Mouse (Mus musculus): ENCODE results near the gene Stum. TPM values are rescaled to one million over a fixed set of nuclear protein-coding genes. Genes with fewer than 3 reads are reported as not detected.

The Stum gene
- polyA plus RNA-seq, 1 experiment: not detected

GRCm38 (mm10) chr1:180384486-180384885, 98.8 kb downstream of the Stum start:
- TF ChIP-seq CTCF (IDR thresholded peaks at IDR 0.05; ENCODE audit: low read depth, low read length) (no peak), POLR2A (IDR thresholded peaks at IDR 0.05; ENCODE audit: borderline replicate concordance, low read depth, low read length) (no peak)
- Histone ChIP-seq H3K4me3 (ENCODE audit: insufficient read depth, low read length) (no peak overlapping the region), H3K27ac (ENCODE audit: insufficient read depth, low read depth, low read length) (no peak overlapping the region), H3K4me1 (ENCODE audit: control insufficient read depth, insufficient read depth, low read length) (peaks cover 38% of the 10 kb centered on the region)

GRCm38 (mm10) chr1:180383884-180384283, 99.4 kb downstream of the Stum start:
- no peak overlapping the region for H3K27ac ChIP-seq (ENCODE audit: insufficient read depth, low read depth, low read length)
- no peak for TF ChIP-seq POLR2A (IDR thresholded peaks at IDR 0.05; ENCODE audit: borderline replicate concordance, low read depth, low read length)
- TF ChIP-seq CTCF (IDR thresholded peaks at IDR 0.05; ENCODE audit: low read depth, low read length): no peak
- H3K4me3 ChIP-seq (ENCODE audit: insufficient read depth, low read length): no peak overlapping the region
- peaks cover 39% of the 10 kb centered on the region for H3K4me1 ChIP-seq (ENCODE audit: control insufficient read depth, insufficient read depth, low read length)

Other genes with a start within 250 kb of the Stum start
- gene Psen2, start 220.1 kb downstream of the Stum start, polyA plus RNA-seq (2012; ENCODE audit: insufficient read depth, insufficient read length, missing spikeins): 70.9 and 82.6 TPM in 2 replicates
- gene Itpkb, start 153.0 kb downstream of the Stum start, polyA plus RNA-seq (2012; ENCODE audit: insufficient read depth, insufficient read length, missing spikeins): 24.4 and 28.6 TPM in 2 replicates
- 48.9 and 52.0 TPM in 2 replicates for gene Parp1, start 85.4 kb upstream of the Stum start, polyA plus RNA-seq (2012; ENCODE audit: insufficient read depth, insufficient read length, missing spikeins)
- 14.4 and 14.7 TPM in 2 replicates for gene Lin9, start 157.6 kb upstream of the Stum start, polyA plus RNA-seq (2012; ENCODE audit: insufficient read depth, insufficient read length, missing spikeins)
- not detected in 2 replicates for gene Mixl1, start 213.5 kb upstream of the Stum start, polyA plus RNA-seq (2012; ENCODE audit: insufficient read depth, insufficient read length, missing spikeins)
- 33.7 and 36.9 TPM in 2 replicates for gene Acbd3, start 242.5 kb upstream of the Stum start, polyA plus RNA-seq (2012; ENCODE audit: insufficient read depth, insufficient read length, missing spikeins)

All from bone marrow macrophage, adult 2 months (primary cell).